Mouse (Mus musculus) heart, embryonic 13.5 days (tissue): ENCODE measurements around the gene Gm14327. TPM values are rescaled to one million over a fixed set of nuclear protein-coding genes. Genes with fewer than 3 reads are reported as not detected.
"Not testable (repeated sequence)": the region's sequence is repeated elsewhere in the genome, so short reads cannot be mapped to it uniquely, and the experiment has no call there.

Experiments used
- ATAC-seq: fragments of 200-750 bp; cut with Nextera tagmentation; 2 replicates; pipeline ENCODE4 v1.8.0; 2017; ENCODE audit warnings: moderate TSS enrichment; ENCODE audit not compliant: insufficient number of reproducible peaks, low FRiP score, low TSS enrichment; ENCODE audit errors: extremely low read depth
- H3K27ac ChIP-seq: fragments of 300-500 bp; sonication (generic); replicated peaks from 2 replicates; pipeline ENCODE4 v1.5.1; 2015; ENCODE audit warnings: moderate library complexity, mild to moderate bottlenecking, inconsistent platforms
- H3K27me3 ChIP-seq: fragments of 300-500 bp; sonication (generic); replicated peaks from 2 replicates; pipeline ENCODE4 v1.6.1; 2015; ENCODE audit warnings: mild to moderate bottlenecking, inconsistent platforms
- H3K36me3 ChIP-seq: fragments of 300-500 bp; sonication (generic); 2 replicates; pipeline ENCODE4 v1.6.1; 2015; ENCODE audit warnings: mild to moderate bottlenecking, inconsistent platforms
- H3K4me1 ChIP-seq: fragments of 300-500 bp; sonication (generic); 2 replicates; pipeline ENCODE4 v1.6.1; 2015; ENCODE audit warnings: inconsistent platforms
- H3K4me2 ChIP-seq: fragments of 300-500 bp; sonication (generic); 2 replicates; pipeline ENCODE4 v1.6.1; 2015; ENCODE audit warnings: inconsistent platforms, mild to moderate bottlenecking, moderate library complexity
- H3K4me3 ChIP-seq: fragments of 300-500 bp; sonication (generic); 2 replicates; pipeline ENCODE4 v1.5.1; 2015; ENCODE audit warnings: moderate library complexity, mild to moderate bottlenecking, inconsistent platforms
- H3K9ac ChIP-seq: fragments of 300-500 bp; sonication (generic); 2 replicates; pipeline ENCODE4 v1.6.1; 2015; ENCODE audit warnings: inconsistent platforms, mild to moderate bottlenecking, moderate library complexity
- H3K9me3 ChIP-seq: fragments of 300-500 bp; sonication (generic); 2 replicates; pipeline ENCODE4 v1.6.1; 2016; ENCODE audit warnings: inconsistent platforms
- WGBS: fragments of 180-500 bp; shearing (Covaris S2); methylation state at CpG from one replicate; pipeline ENCODE4 v1.1.7; 2015; ENCODE audit warnings: mixed read lengths; 5-methylcytosine and 5-hydroxymethylcytosine counted together
- polyA plus RNA-seq: library from polyadenylated mRNA; unstranded; fragments of >200 nt; fragmentation: Nextera tagmentation; extraction: Ambion mirVana; gene quantifications from 2 replicates; pipeline ENCODE4 v1.2.1, GENCODE M21; 2015

Gm14327 gene
- 4.1 TPM in 2 replicates for polyA plus RNA-seq

- H3K27ac ChIP-seq, H3K9me3 ChIP-seq, H3K4me1 ChIP-seq, H3K27me3 ChIP-seq, ATAC-seq, H3K36me3 ChIP-seq, H3K9ac ChIP-seq: not testable (repeated sequence)
- Histone ChIP-seq H3K4me2 (peak within 1 kb of the TSS; percentile 47), H3K4me3 (peak within 1 kb of the TSS; percentile 45)
- 38% methylated on average over 11 of the region's 13 CpGs for WGBS
Observed at GRCm38 (mm10) chr2:177897046-177897578, at the start of gene Gm14327. Gene Gm14327, plus strand, starts transcription at chr2:177897096.

GRCm38 (mm10) chr2:177862254-177862653 lies 34.6 kb upstream of the Gm14327 start:
- not testable (repeated sequence) for H3K27me3 ChIP-seq, H3K36me3 ChIP-seq, H3K4me3 ChIP-seq, H3K9me3 ChIP-seq, H3K4me1 ChIP-seq, ATAC-seq, H3K9ac ChIP-seq, H3K4me2 ChIP-seq, H3K27ac ChIP-seq
- WGBS, result 62% methylated on average over 2 of the region's 2 CpGs

- not testable (repeated sequence) for H3K4me3 ChIP-seq, H3K9ac ChIP-seq, ATAC-seq, H3K27me3 ChIP-seq, H3K9me3 ChIP-seq, H3K36me3 ChIP-seq, H3K4me1 ChIP-seq, H3K27ac ChIP-seq, H3K4me2 ChIP-seq
- 82% methylated on average over 14 of the region's 14 CpGs for WGBS
Observed at GRCm38 (mm10) chr2:177887743-177888142, 9.2 kb upstream of the Gm14327 start.

GRCm38 (mm10) chr2:177898171-177898570 lies 1.3 kb downstream of the Gm14327 start:
- not testable (repeated sequence) for H3K27me3 ChIP-seq, H3K27ac ChIP-seq, H3K4me3 ChIP-seq, H3K4me1 ChIP-seq, ATAC-seq, H3K9me3 ChIP-seq, H3K36me3 ChIP-seq, H3K9ac ChIP-seq, H3K4me2 ChIP-seq
- WGBS, result 69% methylated on average over 2 of the region's 3 CpGs

- no CpG with 5 or more reads among the region's 12 CpGs for WGBS
- not testable (repeated sequence) for H3K27me3 ChIP-seq, ATAC-seq, H3K9ac ChIP-seq, H3K9me3 ChIP-seq, H3K4me3 ChIP-seq, H3K27ac ChIP-seq, H3K36me3 ChIP-seq, H3K4me1 ChIP-seq, H3K4me2 ChIP-seq
Observed at GRCm38 (mm10) chr2:177903276-177903675, 6.4 kb downstream of the Gm14327 start.

GRCm38 (mm10) chr2:177925563-177926103 lies 28.7 kb downstream of the Gm14327 start, which contains the start of gene Zfp972:
Gene Zfp972, minus strand, starts transcription at chr2:177925613.
- H3K4me1 ChIP-seq, ATAC-seq: not testable (repeated sequence)
- H3K4me3 ChIP-seq, result peak within 1 kb of the TSS; percentile 28

More at GRCm38 (mm10) chr2:177925563-177926103, 28.7 kb downstream of the Gm14327 start, which contains the start of gene Zfp972:
- H3K27ac ChIP-seq, H3K4me2 ChIP-seq, H3K36me3 ChIP-seq, H3K9ac ChIP-seq, H3K27me3 ChIP-seq, H3K9me3 ChIP-seq: not testable (repeated sequence)
- WGBS, result 42% methylated on average over 4 of the region's 5 CpGs

Other genes with a start within 250 kb of the Gm14327 start
- gene Gm14322, start 137.8 kb upstream of the Gm14327 start, polyA plus RNA-seq, result 6.3 and 8.2 TPM in 2 replicates
- gene Gm14325, start 56.8 kb upstream of the Gm14327 start, polyA plus RNA-seq, result 35.2 and 35.6 TPM in 2 replicates
- gene Zfp972, start 28.5 kb downstream of the Gm14327 start, polyA plus RNA-seq, result 0.48 and 0.53 TPM in 2 replicates
- gene Gm14326, start 60.2 kb downstream of the Gm14327 start, polyA plus RNA-seq, result 19.8 and 21.4 TPM in 2 replicates
- gene Zfp971, start 126.2 kb downstream of the Gm14327 start, polyA plus RNA-seq, result 13.0 and 17.2 TPM in 2 replicates
- 13.7 and 13.9 TPM in 2 replicates for gene Zfp931, start 181.4 kb downstream of the Gm14327 start, polyA plus RNA-seq
- 6.3 and 6.8 TPM in 2 replicates for gene Phactr3, start 221.9 kb downstream of the Gm14327 start, polyA plus RNA-seq